Mouse (Mus musculus) kidney, postnatal 0 days (tissue): ENCODE measurements at regions not wholly inside any gene's neighbourhood (a gene's known extent, or its start where the extent isn't known, plus 50 kb on each side); places are given as distances from the start of the nearest gene placed in this dataset.
A peak's percentile ranks its signal among the peaks of the same experiment; 100 is the strongest.

ENCODE experiments used
- ATAC-seq: fragments of 200-750 bp; cut with Nextera tagmentation; replicated peaks from 2 replicates; pipeline ENCODE4 v1.8.0; 2017; ENCODE audit warnings: low read depth, moderate number of reproducible peaks, moderate TSS enrichment, moderate library complexity; ENCODE audit not compliant: low FRiP score
- DNase-seq: peaks from one replicate; pipeline ENCODE4 v3.0.0-alpha.2; 2016; ENCODE audit warnings: low spot score
- H3K27ac ChIP-seq: fragments of 300-500 bp; sonication (generic); 2 replicates; pipeline ENCODE4 v1.5.1; 2014; ENCODE audit warnings: mild to moderate bottlenecking
- H3K27me3 ChIP-seq: fragments of 300-500 bp; sonication (generic); 2 replicates; pipeline ENCODE4 v1.6.1; 2014; ENCODE audit warnings: low read length, mixed read lengths; ENCODE audit not compliant: insufficient read depth
- H3K36me3 ChIP-seq: fragments of 300-500 bp; sonication (generic); 2 replicates; pipeline ENCODE4 v1.6.1; 2014; ENCODE audit warnings: low read length, mixed read lengths; ENCODE audit not compliant: insufficient read depth
- H3K4me1 ChIP-seq: fragments of 300-500 bp; sonication (generic); replicated peaks from 2 replicates; pipeline ENCODE4 v1.6.1; 2014; ENCODE audit warnings: antibody characterized with exemption, low read length, mixed read lengths; ENCODE audit not compliant: insufficient read depth
- H3K4me2 ChIP-seq: fragments of 300-500 bp; sonication (generic); 2 replicates; pipeline ENCODE4 v1.6.1; 2014; ENCODE audit warnings: mild to moderate bottlenecking, low read length, moderate library complexity, mixed read lengths
- H3K4me3 ChIP-seq: fragments of 300-500 bp; sonication (generic); replicated peaks from 2 replicates; pipeline ENCODE4 v1.5.1; 2014; ENCODE audit warnings: low read depth, low read length
- H3K9ac ChIP-seq: fragments of 300-500 bp; sonication (generic); 2 replicates; pipeline ENCODE4 v1.6.1; 2014; ENCODE audit warnings: low read depth, low read length
- H3K9me3 ChIP-seq: fragments of 300-500 bp; sonication (generic); replicated peaks from 2 replicates; pipeline ENCODE4 v1.6.1; 2016; ENCODE audit warnings: low read length, inconsistent platforms, mixed read lengths
- CTCF ChIP-seq: IDR thresholded peaks from 2 replicates; pipeline ENCODE4 v1.5.1; 2016; ENCODE audit warnings: antibody characterized with exemption, low read depth, mild to moderate bottlenecking, moderate library complexity
- WGBS: fragments of 180-500 bp; shearing (Covaris S2); extraction: QIAGEN DNeasy Blood & Tissue Kit; methylation state at CpG from one replicate; pipeline ENCODE4 v1.1.7; 2014; 5-methylcytosine and 5-hydroxymethylcytosine counted together

DNA sequence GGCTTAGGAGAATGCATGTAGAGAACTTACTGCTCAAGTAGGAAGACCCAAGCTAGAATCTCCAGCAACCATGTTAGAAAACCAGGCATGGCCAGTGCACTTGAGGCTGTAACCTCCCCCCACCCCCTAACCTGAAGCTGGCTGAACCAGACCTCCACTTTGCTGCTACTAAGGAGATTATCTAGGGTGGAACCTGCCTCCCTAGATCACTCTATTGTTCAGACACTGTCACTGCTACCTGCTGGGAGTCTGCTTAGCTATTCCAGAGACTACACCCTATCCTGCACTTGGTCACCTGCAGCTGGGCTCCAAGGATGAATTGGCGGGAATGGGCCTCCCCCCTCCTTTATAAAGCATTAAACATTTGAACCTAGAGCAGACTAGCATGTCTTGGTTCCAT is 393.4 kb upstream of the 2610301B20Rik start:
- no peak overlapping the region for H3K4me3 ChIP-seq

DNA sequence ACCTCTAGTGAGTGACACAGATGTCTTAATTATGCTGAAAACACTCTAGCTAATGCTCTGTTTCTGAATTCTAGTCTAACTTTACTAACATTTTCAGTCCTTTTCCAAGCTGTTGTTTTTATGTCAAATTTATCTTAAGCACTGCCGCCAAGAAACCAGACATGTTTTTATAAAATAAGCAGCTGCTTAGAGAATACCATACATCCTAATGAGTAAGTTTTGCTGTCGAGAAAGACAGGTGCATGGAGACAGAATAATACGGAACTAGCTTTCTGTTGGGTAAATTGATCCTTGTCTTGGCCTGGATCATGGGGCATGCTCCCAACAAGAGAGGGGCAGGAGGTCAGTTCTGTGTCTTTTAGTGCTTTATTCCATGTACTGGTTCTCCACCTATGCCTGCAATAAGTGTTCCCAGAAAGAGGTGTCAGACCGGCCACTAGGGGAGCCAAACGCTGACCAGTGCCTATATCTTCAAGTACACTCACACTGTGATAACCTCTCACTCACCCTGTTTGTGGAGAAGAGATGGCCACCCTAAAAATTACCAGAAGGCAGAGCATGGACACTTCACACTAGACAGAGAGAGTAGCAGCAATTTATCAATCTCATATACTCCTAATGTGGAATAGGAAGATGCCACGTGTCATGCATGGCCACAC is 366.0 kb upstream of the 2610301B20Rik start:
- Histone ChIP-seq H3K9ac (no peak overlapping the region), H3K4me1 (no peaks in the 10 kb centered on the region), H3K27me3 (no peaks in the 10 kb centered on the region), H3K27ac (no peak overlapping the region), H3K9me3 (no peaks in the 10 kb centered on the region), H3K4me3 (no peak overlapping the region), H3K4me2 (no peak overlapping the region), H3K36me3 (no peaks in the 10 kb centered on the region)
- no peak; the same call in 1 of the 2 replicates for ATAC-seq
- peak; percentile 63 for TF ChIP-seq CTCF
- DNase-seq, result peak; percentile 16
- 55% methylated on average over 6 of the region's 6 CpGs for WGBS

More for the DNA sequence above, 393.4 kb upstream of the 2610301B20Rik start:
- no peaks in the 10 kb centered on the region for H3K9me3 ChIP-seq
- H3K27ac ChIP-seq, result no peak overlapping the region
- H3K4me1 ChIP-seq, result no peaks in the 10 kb centered on the region
- H3K27me3 ChIP-seq, result no peaks in the 10 kb centered on the region
- TF ChIP-seq CTCF, result no peak
- H3K4me2 ChIP-seq, result no peak overlapping the region
- no peak overlapping the region for H3K9ac ChIP-seq
- DNase-seq, result no peak
- no peak for ATAC-seq
- WGBS, result 89% methylated on average over 1 of the region's 1 CpGs
- H3K36me3 ChIP-seq, result no peaks in the 10 kb centered on the region

DNA sequence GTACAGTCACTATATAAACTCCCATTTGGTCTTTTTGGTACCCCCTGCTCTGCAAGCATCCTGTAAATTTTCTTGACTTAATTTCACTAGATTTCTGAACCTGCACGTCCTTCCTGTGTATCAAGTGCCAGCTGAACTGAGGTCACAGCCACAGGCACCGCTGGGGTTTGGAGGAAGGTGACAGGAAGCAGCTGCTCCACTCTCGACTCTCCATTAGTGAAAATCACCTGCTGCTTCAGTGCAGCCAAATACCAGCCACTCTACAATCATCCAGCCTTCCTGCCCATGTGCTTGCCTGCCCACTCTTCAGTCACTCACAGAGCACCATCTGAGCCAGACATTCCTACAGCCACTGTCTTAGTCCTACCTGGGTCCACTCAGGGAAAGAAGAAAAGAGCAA is 364.3 kb upstream of the 2610301B20Rik start:
- no peak overlapping the region for H3K9ac ChIP-seq
- no peak for ATAC-seq
- H3K4me3 ChIP-seq, result no peak overlapping the region
- no peak overlapping the region for H3K4me2 ChIP-seq
- H3K4me1 ChIP-seq, result no peaks in the 10 kb centered on the region
- H3K9me3 ChIP-seq, result no peaks in the 10 kb centered on the region
- no peaks in the 10 kb centered on the region for H3K36me3 ChIP-seq
- no peak for DNase-seq
- H3K27me3 ChIP-seq, result no peaks in the 10 kb centered on the region
- no peak for TF ChIP-seq CTCF
- 21% methylated on average over 3 of the region's 3 CpGs for WGBS
- no peak overlapping the region for H3K27ac ChIP-seq

DNA sequence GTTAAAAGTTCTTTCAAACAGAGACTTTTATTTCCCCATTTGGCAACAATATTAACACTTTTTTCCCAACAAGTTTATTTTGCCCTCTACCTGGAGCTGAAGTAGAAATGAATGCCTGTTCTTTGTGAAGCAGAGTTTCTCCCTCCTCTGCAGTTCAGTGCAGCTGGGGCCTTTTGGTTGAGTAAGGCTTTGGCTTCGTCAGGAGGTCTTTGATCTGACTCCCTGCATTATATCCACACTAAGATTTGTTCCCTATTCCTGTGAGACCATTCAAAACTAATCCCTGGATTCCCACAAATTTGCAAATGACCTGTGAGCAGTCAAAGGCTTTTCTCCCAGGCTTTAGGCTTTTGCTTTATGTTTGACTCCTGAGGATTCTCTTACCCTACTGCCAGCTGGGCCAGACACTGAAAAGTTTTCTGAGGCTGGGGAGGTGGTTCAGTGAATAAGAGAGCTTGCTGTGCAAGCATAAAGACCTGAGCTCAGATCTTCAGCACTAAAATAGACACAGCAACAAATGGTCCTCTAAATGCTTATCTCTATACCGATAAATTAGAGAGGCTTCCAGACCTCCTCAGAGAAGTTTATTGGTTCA is 323.5 kb upstream of the 2610301B20Rik start:
- Histone ChIP-seq H3K4me1 (no peaks in the 10 kb centered on the region), H3K4me2 (no peak overlapping the region), H3K36me3 (no peaks in the 10 kb centered on the region), H3K9ac (no peak overlapping the region), H3K9me3 (no peaks in the 10 kb centered on the region), H3K27me3 (no peaks in the 10 kb centered on the region), H3K4me3 (no peak overlapping the region), H3K27ac (no peak overlapping the region)
- TF ChIP-seq CTCF, result no peak
- 51% methylated on average over 2 of the region's 2 CpGs for WGBS
- ATAC-seq (no peak), DNase-seq (no peak)

DNA sequence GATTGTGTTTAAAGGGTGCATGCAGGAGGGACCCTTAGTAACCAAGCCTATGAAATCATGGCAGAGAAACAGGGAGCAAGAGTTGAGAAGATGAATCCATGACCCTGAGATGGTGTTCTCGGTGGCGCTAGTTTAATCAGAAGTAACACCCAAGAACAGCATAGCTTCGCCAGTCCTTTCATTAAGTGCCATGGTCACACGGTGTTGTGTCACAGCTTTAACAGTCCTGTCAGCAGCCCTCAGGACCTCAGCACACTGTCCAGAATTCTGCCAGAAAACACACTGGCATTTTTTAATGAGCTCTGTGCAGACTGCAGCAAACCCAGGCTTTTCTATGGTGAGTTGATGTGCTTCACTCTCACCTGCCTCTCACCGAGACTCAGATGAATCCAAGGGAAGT is 320.6 kb upstream of the 2610301B20Rik start:
- no peak for TF ChIP-seq CTCF
- no peaks in the 10 kb centered on the region for H3K9me3 ChIP-seq
- no peaks in the 10 kb centered on the region for H3K27me3 ChIP-seq
- ATAC-seq, result no peak
- no peak overlapping the region for H3K4me3 ChIP-seq
- 94% methylated on average over 5 of the region's 5 CpGs for WGBS
- no peaks in the 10 kb centered on the region for H3K4me1 ChIP-seq
- no peak for DNase-seq
- no peak overlapping the region for H3K27ac ChIP-seq
- no peaks in the 10 kb centered on the region for H3K36me3 ChIP-seq
- H3K4me2 ChIP-seq, result no peak overlapping the region
- H3K9ac ChIP-seq, result no peak overlapping the region

DNA sequence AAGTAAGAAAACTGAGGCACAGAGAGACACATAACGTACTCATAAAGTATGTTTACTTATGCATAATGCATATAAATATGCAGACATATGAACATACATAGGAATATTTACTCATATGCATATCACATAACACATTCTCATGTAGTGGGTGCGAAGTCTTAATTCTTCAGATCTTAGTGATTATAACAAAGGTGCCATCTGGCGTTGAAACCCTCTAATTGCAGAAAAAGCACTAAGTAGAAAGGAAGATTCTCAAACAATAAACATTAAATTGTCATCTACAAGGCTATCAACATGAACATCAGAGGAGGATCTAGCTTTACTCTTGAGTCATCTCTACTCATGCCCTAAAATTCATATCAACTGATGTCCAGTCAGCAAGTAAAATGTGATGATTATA is 314.2 kb upstream of the 2610301B20Rik start:
- 92% methylated on average over 3 of the region's 3 CpGs for WGBS
- no peak overlapping the region for H3K9ac ChIP-seq
- no peaks in the 10 kb centered on the region for H3K4me1 ChIP-seq

More for the DNA sequence above, 314.2 kb upstream of the 2610301B20Rik start:
- Histone ChIP-seq H3K9me3 (no peaks in the 10 kb centered on the region), H3K36me3 (no peaks in the 10 kb centered on the region), H3K27me3 (no peaks in the 10 kb centered on the region), H3K27ac (no peak overlapping the region), H3K4me3 (no peak overlapping the region), H3K4me2 (no peak overlapping the region)
- no peak for TF ChIP-seq CTCF
- ATAC-seq (no peak), DNase-seq (no peak)
